Mouse (Mus musculus) neural tube, embryonic 12.5 days (tissue): ENCODE results near the gene Gm7102. TPM values are rescaled to one million over a fixed set of nuclear protein-coding genes. Genes with fewer than 3 reads are reported as not detected.

Source experiments
- ATAC-seq: fragments of 200-750 bp; cut with Nextera tagmentation; 2 replicates; pipeline ENCODE4 v1.8.0; 2017; ENCODE audit warnings: low read depth, mild to moderate bottlenecking, moderate TSS enrichment, moderate library complexity; ENCODE audit not compliant: low FRiP score
- H3K27ac ChIP-seq: fragments of 300-500 bp; sonication (generic); 2 replicates; pipeline ENCODE4 v1.5.1; 2016
- H3K27me3 ChIP-seq: fragments of 300-500 bp; sonication (generic); replicated peaks from 2 replicates; pipeline ENCODE4 v1.6.1; 2016; ENCODE audit warnings: mild to moderate bottlenecking
- H3K36me3 ChIP-seq: fragments of 300-500 bp; sonication (generic); 2 replicates; pipeline ENCODE4 v1.6.1; 2016; ENCODE audit warnings: mild to moderate bottlenecking
- H3K4me1 ChIP-seq: fragments of 300-500 bp; sonication (generic); 2 replicates; pipeline ENCODE4 v1.6.1; 2016
- H3K4me2 ChIP-seq: fragments of 300-500 bp; sonication (generic); replicated peaks from 2 replicates; pipeline ENCODE4 v1.6.1; 2016; ENCODE audit warnings: mild to moderate bottlenecking
- H3K4me3 ChIP-seq: fragments of 300-500 bp; sonication (generic); 2 replicates; pipeline ENCODE4 v1.5.1; 2016
- H3K9ac ChIP-seq: fragments of 300-500 bp; sonication (generic); 2 replicates; pipeline ENCODE4 v1.6.1; 2016; ENCODE audit warnings: mild to moderate bottlenecking
- H3K9me3 ChIP-seq: fragments of 300-500 bp; sonication (generic); 2 replicates; pipeline ENCODE4 v1.6.1; 2016; ENCODE audit warnings: mild to moderate bottlenecking
- WGBS: fragments of 180-500 bp; shearing (Covaris S2); methylation state at CpG from one replicate; pipeline ENCODE4 v1.1.7; 2016; 5-methylcytosine and 5-hydroxymethylcytosine counted together
- polyA plus RNA-seq: library from polyadenylated mRNA; unstranded; fragments of >200 nt; fragmentation: Nextera tagmentation; extraction: Ambion mirVana; gene quantifications from 2 replicates; pipeline ENCODE4 v1.2.1, GENCODE M21; 2016

The Gm7102 gene
- polyA plus RNA-seq, 1 experiment from 2014 or later = not detected

GRCm38 (mm10) chr19:61138655-61139054 lies 37.5 kb downstream of the Gm7102 start:
- no peak for ATAC-seq
- no peak overlapping the region for H3K27ac ChIP-seq
- H3K9me3 ChIP-seq = no peaks in the 10 kb centered on the region
- no peaks in the 10 kb centered on the region for H3K27me3 ChIP-seq
- peaks cover 10% of the 10 kb centered on the region for H3K4me1 ChIP-seq
- no peak overlapping the region for H3K9ac ChIP-seq
- H3K4me3 ChIP-seq = no peak overlapping the region
- H3K4me2 ChIP-seq = no peak overlapping the region
- peaks cover 3% of the 10 kb centered on the region; the same call in 1 of the 2 replicates for H3K36me3 ChIP-seq

GRCm38 (mm10) chr19:61131096-61131495 lies 45.0 kb downstream of the Gm7102 start:
- Histone ChIP-seq H3K9me3 (no peaks in the 10 kb centered on the region; the same call in 1 of the 2 replicates), H3K4me3 (no peak overlapping the region), H3K27ac (no peak overlapping the region), H3K4me2 (no peak overlapping the region), H3K36me3 (peaks cover 7% of the 10 kb centered on the region), H3K4me1 (no peaks in the 10 kb centered on the region), H3K27me3 (no peaks in the 10 kb centered on the region), H3K9ac (no peak overlapping the region)
- ATAC-seq = no peak
- 88% methylated on average over 10 of the region's 10 CpGs for WGBS

Other genes with a start within 250 kb of the Gm7102 start
- gene Zfp950, start 35.5 kb downstream of the Gm7102 start, polyA plus RNA-seq = 39.4 and 40.8 TPM in 2 replicates
- not detected in 2 replicates for gene Gm6020, start 7.6 kb upstream of the Gm7102 start, polyA plus RNA-seq
- 43.0 and 45.8 TPM in 2 replicates for gene Csf2ra, start 52.1 kb upstream of the Gm7102 start, polyA plus RNA-seq
- not detected in 2 replicates for gene Gm21060, start 120.8 kb upstream of the Gm7102 start, polyA plus RNA-seq